ENCODE assay signal across 8 mouse cellular contexts in genomic region chr2:94273154-94274021, GRCm38 (mm10).
A peak's percentile ranks its signal among the peaks of the same experiment; 100 is the strongest.
DNase-seq lines count a peak whose midpoint lies in the region; ATAC-seq and TF ChIP-seq lines count a peak whose summit lies in the region.

No protein-coding gene starts in this region.

- peak overlapping the region; percentile 82 for H3K9ac ChIP-seq in forebrain, embryonic 11.5 days (ENCODE audit: low read length)
- H3K9ac ChIP-seq in heart, embryonic 16.5 days (ENCODE audit: low read length), result peak overlapping the region; percentile 81
- H3K9ac ChIP-seq in liver, embryonic 13.5 days, result peak overlapping the region; percentile 28; the same call in 1 of the 2 replicates
- peak overlapping the region; percentile 39 for H3K9ac ChIP-seq in stomach, embryonic 15.5 days

- no peaks in the 10 kb centered on the region for H3K36me3 ChIP-seq in C2C12 (ENCODE audit: control insufficient read depth, insufficient read depth)
- H3K36me3 ChIP-seq in forebrain, embryonic 11.5 days (ENCODE audit: control insufficient read depth, insufficient read depth, low read length), result no peaks in the 10 kb centered on the region
- no peaks in the 10 kb centered on the region for H3K36me3 ChIP-seq in heart, embryonic 16.5 days (ENCODE audit: control insufficient read depth, insufficient read depth)
- no peaks in the 10 kb centered on the region for H3K36me3 ChIP-seq in liver, embryonic 13.5 days
- H3K36me3 ChIP-seq in stomach, embryonic 15.5 days, result no peaks in the 10 kb centered on the region

- H3K9me3 ChIP-seq in forebrain, embryonic 11.5 days (ENCODE audit: control insufficient read depth, low read length), result no peaks in the 10 kb centered on the region
- H3K9me3 ChIP-seq in heart, embryonic 16.5 days (replicated peaks; ENCODE audit: control insufficient read depth, low read length), result no peaks in the 10 kb centered on the region
- H3K9me3 ChIP-seq in liver, embryonic 13.5 days (replicated peaks), result no peaks in the 10 kb centered on the region
- no peaks in the 10 kb centered on the region for H3K9me3 ChIP-seq in stomach, embryonic 15.5 days

- H3K27me3 ChIP-seq in C2C12 (ENCODE audit: control insufficient read depth, insufficient read depth, insufficient read length), result no peaks in the 10 kb centered on the region
- no peaks in the 10 kb centered on the region; the same call in 1 of the 2 replicates for H3K27me3 ChIP-seq in forebrain, embryonic 11.5 days (ENCODE audit: control insufficient read depth, insufficient read depth, low read length)
- peaks cover 18% of the 10 kb centered on the region for H3K27me3 ChIP-seq in heart, embryonic 16.5 days (ENCODE audit: control insufficient read depth, insufficient read depth, low read length)
- H3K27me3 ChIP-seq in liver, embryonic 13.5 days, result peaks cover 62% of the 10 kb centered on the region
- H3K27me3 ChIP-seq in stomach, embryonic 15.5 days (replicated peaks), result peaks cover 25% of the 10 kb centered on the region

- H3K4me1 ChIP-seq in forebrain, embryonic 11.5 days (replicated peaks; ENCODE audit: control insufficient read depth, insufficient read depth, low read length), result 0 out of 2 replicates have a peak, but pooled peaks cover 3% of the 10 kb centered on the region
- H3K4me1 ChIP-seq in heart, embryonic 16.5 days (ENCODE audit: control insufficient read depth, insufficient read depth, low read length), result peaks cover 15% of the 10 kb centered on the region
- peaks cover 9% of the 10 kb centered on the region for H3K4me1 ChIP-seq in liver, embryonic 13.5 days (replicated peaks)
- peaks cover 5% of the 10 kb centered on the region; the same call in 1 of the 2 replicates for H3K4me1 ChIP-seq in stomach, embryonic 15.5 days

- peak overlapping the region; percentile 94 for H3K4me2 ChIP-seq in forebrain, embryonic 11.5 days (ENCODE audit: low read depth, low read length, severe bottlenecking)
- peak overlapping the region; percentile 100 for H3K4me2 ChIP-seq in heart, embryonic 16.5 days (ENCODE audit: low read depth, low read length)
- peak overlapping the region; percentile 73 for H3K4me2 ChIP-seq in liver, embryonic 13.5 days
- peak overlapping the region; percentile 99 for H3K4me2 ChIP-seq in stomach, embryonic 15.5 days

- no peaks in the 10 kb centered on the region for H3K79me2 ChIP-seq in C2C12 (ENCODE audit: control insufficient read depth, insufficient read depth)

- DNase-seq in brain, embryonic 18.5 days (ENCODE audit: low read depth, low spot score), result peak; percentile 70
- peak; percentile 84 for DNase-seq in forebrain, embryonic 11.5 days (ENCODE audit: low spot score)
- peak; percentile 69 to 89 for DNase-seq in kidney, postnatal 25 days
- DNase-seq in liver, embryonic 13.5 days, result peak; percentile 40
- peak; percentile 78 for DNase-seq in neural tube, embryonic 10.5 days (ENCODE audit: extremely low spot score, low spot score)

- no peaks in the 10 kb centered on the region for H3K79me3 ChIP-seq in C2C12 (ENCODE audit: low read depth)

- no peak overlapping the region for H3K27ac ChIP-seq in forebrain, embryonic 11.5 days (ENCODE audit: low read depth, low read length)
- H3K27ac ChIP-seq in heart, embryonic 16.5 days (ENCODE audit: low read length), result peak overlapping the region; percentile 36; the same call in 1 of the 2 replicates
- no peak overlapping the region for H3K27ac ChIP-seq in liver, embryonic 13.5 days
- no peak overlapping the region for H3K27ac ChIP-seq in stomach, embryonic 15.5 days

- peak overlapping the region; percentile 29 for H3K4me3 ChIP-seq in C2C12 (ENCODE audit: insufficient read depth, poor library complexity, severe bottlenecking)
- H3K4me3 ChIP-seq in forebrain, embryonic 11.5 days (ENCODE audit: low read depth, low read length), result peak overlapping the region; percentile 51
- H3K4me3 ChIP-seq in heart, embryonic 16.5 days (ENCODE audit: low read length), result peak overlapping the region; percentile 68
- peak overlapping the region; percentile 52 for H3K4me3 ChIP-seq in liver, embryonic 13.5 days (replicated peaks)
- H3K4me3 ChIP-seq in stomach, embryonic 15.5 days (replicated peaks), result peak overlapping the region; percentile 55

- peak; percentile 89 for ATAC-seq in forebrain, embryonic 11.5 days (replicated peaks; ENCODE audit: low FRiP score)
- ATAC-seq in heart, embryonic 16.5 days (replicated peaks; ENCODE audit: extremely low read depth, insufficient read depth, low FRiP score), result peak; percentile 83
- peak; percentile 74 for ATAC-seq in liver, embryonic 13.5 days (ENCODE audit: low read depth)
- ATAC-seq in stomach, embryonic 15.5 days (ENCODE audit: insufficient read depth, low FRiP score, low read depth), result peak; percentile 87

- whole genome bisulfite sequencing in forebrain, embryonic 11.5 days, result under 1% methylated on average over 69 of the region's 72 CpGs
- under 1% methylated on average over 63 of the region's 72 CpGs for WGBS in heart, embryonic 16.5 days
- 1% methylated on average over 67 of the region's 72 CpGs for WGBS in liver, embryonic 13.5 days (ENCODE audit: insufficient replicate concordance)
- under 1% methylated on average over 68 of the region's 72 CpGs for WGBS in stomach, embryonic 15.5 days

- H3ac ChIP-seq in C2C12 (ENCODE audit: control insufficient read depth, insufficient read length, low read depth), result peak overlapping the region; percentile 72

- TF ChIP-seq CTCF in C2C12 (IDR thresholded peaks at IDR 0.05; ENCODE audit: control insufficient read depth, insufficient read depth, insufficient read length), result no peak

TF ChIP-seq in C2C12, 6 proteins besides CTCF, POLR2A, EP300 and RAD21:
- TF ChIP-seq USF1 (IDR thresholded peaks at IDR 0.05; ENCODE audit: low read depth), result peak; percentile 23
- no peak for TF ChIP-seq MAX (IDR thresholded peaks at IDR 0.05)

Comparison
In these comparisons a context has a peak if more than half of its experiments do, and no peak if none do; other contexts are left out.
1. H3K9ac ChIP-seq: peak in every context shown above with its lines; median percentile 82 in forebrain, embryonic 11.5 days; 81 in heart, embryonic 16.5 days; 39 in stomach, embryonic 15.5 days; 28 in liver, embryonic 13.5 days.